Mouse (Mus musculus) forebrain, embryonic 13.5 days (tissue): Measurements from ENCODE around the gene Efr3b. TPM values are rescaled to one million over a fixed set of nuclear protein-coding genes. Genes with fewer than 3 reads are reported as not detected.
"Not testable (repeated sequence)": the region's sequence is repeated elsewhere in the genome, so short reads cannot be mapped to it uniquely, and the experiment has no call there.

ENCODE experiments used
- ATAC-seq: fragments of 200-750 bp; cut with Nextera tagmentation; 2 replicates; pipeline ENCODE4 v1.8.0; 2017
- H3K27ac ChIP-seq: fragments of 300-500 bp; sonication (generic); 2 replicates; pipeline ENCODE4 v1.5.1; 2015; ENCODE audit warnings: inconsistent platforms, mild to moderate bottlenecking, moderate library complexity
- H3K27me3 ChIP-seq: fragments of 300-500 bp; sonication (generic); 2 replicates; pipeline ENCODE4 v1.6.1; 2015; ENCODE audit warnings: mild to moderate bottlenecking, inconsistent platforms
- H3K36me3 ChIP-seq: fragments of 300-500 bp; sonication (generic); 2 replicates; pipeline ENCODE4 v1.6.1; 2015; ENCODE audit warnings: mild to moderate bottlenecking, inconsistent platforms; ENCODE audit not compliant: poor library complexity, severe bottlenecking
- H3K4me1 ChIP-seq: fragments of 300-500 bp; sonication (generic); 2 replicates; pipeline ENCODE4 v1.6.1; 2015; ENCODE audit warnings: inconsistent platforms
- H3K4me2 ChIP-seq: fragments of 300-500 bp; sonication (generic); 2 replicates; pipeline ENCODE4 v1.6.1; 2015; ENCODE audit warnings: inconsistent platforms, mild to moderate bottlenecking, moderate library complexity
- H3K4me3 ChIP-seq: fragments of 300-500 bp; sonication (generic); 2 replicates; pipeline ENCODE4 v1.5.1; 2015; ENCODE audit warnings: mild to moderate bottlenecking, inconsistent platforms
- H3K9ac ChIP-seq: fragments of 300-500 bp; sonication (generic); 2 replicates; pipeline ENCODE4 v1.6.1; 2015; ENCODE audit warnings: mild to moderate bottlenecking, inconsistent platforms
- H3K9me3 ChIP-seq: fragments of 300-500 bp; sonication (generic); replicated peaks from 2 replicates; pipeline ENCODE4 v1.6.1; 2016; ENCODE audit warnings: inconsistent platforms
- WGBS: fragments of 180-500 bp; shearing (Covaris S2); methylation state at CpG from one replicate; pipeline ENCODE4 v1.1.7; 2015; 5-methylcytosine and 5-hydroxymethylcytosine counted together
- polyA plus RNA-seq: library from polyadenylated mRNA; unstranded; fragments of >200 nt; fragmentation: Nextera tagmentation; extraction: Ambion mirVana; gene quantifications from 2 replicates; pipeline ENCODE4 v1.2.1, GENCODE M21; 2015

Efr3b gene
- polyA plus RNA-seq, 1 experiment from 2014 or later, result 20.7 TPM

- H3K9me3 ChIP-seq, result no peaks in the 10 kb centered on the region
- no peak overlapping the region for H3K9ac ChIP-seq
- H3K27me3 ChIP-seq, result no peaks in the 10 kb centered on the region
- H3K27ac ChIP-seq, result no peak overlapping the region
- no peak overlapping the region for H3K4me3 ChIP-seq
- WGBS, result 82% methylated on average over 7 of the region's 7 CpGs
- no peak for ATAC-seq
- no peaks in the 10 kb centered on the region for H3K36me3 ChIP-seq
- no peak overlapping the region for H3K4me2 ChIP-seq
- peaks cover 21% of the 10 kb centered on the region for H3K4me1 ChIP-seq
Observed at GRCm38 (mm10) chr12:4006079-4006478, 32.6 kb downstream of the Efr3b start.

DNA sequence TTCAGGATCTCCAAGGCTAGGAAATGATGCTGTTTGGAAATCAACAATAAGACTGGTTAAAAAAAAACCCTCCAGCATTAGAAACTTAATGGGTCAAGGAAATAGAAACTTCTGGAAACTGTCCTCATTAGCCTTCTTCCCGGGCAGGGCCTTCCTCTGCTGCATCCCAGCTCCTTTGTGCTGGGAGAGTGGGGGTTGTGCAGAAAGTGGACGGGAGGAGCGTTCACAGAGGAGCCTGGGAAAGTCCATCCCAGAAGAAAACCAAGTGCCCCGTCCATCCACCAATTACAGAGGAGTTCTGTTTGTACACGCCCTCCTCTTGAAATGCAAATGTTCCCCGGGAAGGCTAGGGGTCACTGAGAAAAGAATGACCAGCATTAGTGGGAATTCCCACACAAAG lies 34.1 kb downstream of the Efr3b start:
- Histone ChIP-seq H3K4me3 (no peak overlapping the region), H3K4me2 (no peak overlapping the region), H3K9ac (no peak overlapping the region), H3K9me3 (no peaks in the 10 kb centered on the region), H3K27ac (no peak overlapping the region), H3K27me3 (no peaks in the 10 kb centered on the region), H3K36me3 (peaks cover 4% of the 10 kb centered on the region; the same call in 1 of the 2 replicates), H3K4me1 (peaks cover 21% of the 10 kb centered on the region)
- WGBS, result 6% methylated on average over 6 of the region's 6 CpGs
- no peak for ATAC-seq

- H3K4me3 ChIP-seq, result no peak overlapping the region
- H3K4me2 ChIP-seq, result no peak overlapping the region
- no peak overlapping the region for H3K27ac ChIP-seq
Observed at GRCm38 (mm10) chr12:4000406-4000805, 38.3 kb downstream of the Efr3b start.

DNA sequence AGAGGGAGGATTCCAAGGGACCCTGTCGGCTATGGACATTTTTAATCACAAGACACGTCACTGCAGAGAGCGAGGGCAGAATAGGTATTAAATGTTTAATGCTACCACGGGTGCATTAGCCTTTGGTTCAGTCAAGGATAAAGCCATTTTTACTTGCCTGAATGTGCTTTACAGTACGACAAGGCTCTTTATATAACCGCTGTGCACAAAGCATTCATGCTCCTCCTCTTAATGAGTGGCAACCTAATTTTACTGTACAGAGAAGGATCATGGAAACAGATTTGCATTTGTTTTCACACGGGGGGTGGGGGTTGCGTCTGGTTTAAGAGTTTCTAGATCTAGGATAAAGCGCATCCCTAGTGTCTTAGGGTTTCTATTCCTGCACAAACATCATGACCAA lies 42.0 kb downstream of the Efr3b start:
- H3K9me3 ChIP-seq, result no peaks in the 10 kb centered on the region
- H3K36me3 ChIP-seq, result peaks cover 23% of the 10 kb centered on the region
- no peak overlapping the region for H3K4me3 ChIP-seq
- no peak overlapping the region for H3K9ac ChIP-seq
- no peaks in the 10 kb centered on the region for H3K27me3 ChIP-seq
- WGBS, result 71% methylated on average over 9 of the region's 9 CpGs
- ATAC-seq, result no peak
- H3K4me2 ChIP-seq, result no peak overlapping the region
- no peaks in the 10 kb centered on the region for H3K4me1 ChIP-seq
- H3K27ac ChIP-seq, result no peak overlapping the region

More at GRCm38 (mm10) chr12:4000406-4000805, 38.3 kb downstream of the Efr3b start:
- Histone ChIP-seq H3K9me3 (no peaks in the 10 kb centered on the region), H3K4me1 (peaks cover 4% of the 10 kb centered on the region; the same call in 1 of the 2 replicates), H3K36me3 (peaks cover 14% of the 10 kb centered on the region), H3K9ac (no peak overlapping the region), H3K27me3 (no peaks in the 10 kb centered on the region)
- 88% methylated on average over 5 of the region's 5 CpGs for WGBS
- no peak for ATAC-seq

GRCm38 (mm10) chr12:3991047-3991446 lies 47.7 kb downstream of the Efr3b start:
- H3K4me3 ChIP-seq, result no peak overlapping the region
- peaks cover 5% of the 10 kb centered on the region; the same call in 1 of the 2 replicates for H3K4me1 ChIP-seq
- no peaks in the 10 kb centered on the region for H3K27me3 ChIP-seq
- no peak overlapping the region for H3K9ac ChIP-seq
- H3K27ac ChIP-seq, result no peak overlapping the region
- WGBS, result 83% methylated on average over 3 of the region's 3 CpGs
- H3K9me3 ChIP-seq, result no peaks in the 10 kb centered on the region
- H3K36me3 ChIP-seq, result 0 out of 2 replicates have a peak, but pooled peaks cover 9% of the 10 kb centered on the region
- H3K4me2 ChIP-seq, result no peak overlapping the region
- ATAC-seq, result no peak

GRCm38 (mm10) chr12:3989943-3990342 lies 48.8 kb downstream of the Efr3b start:
- Histone ChIP-seq H3K4me3 (no peak overlapping the region), H3K27ac (no peak overlapping the region; the same call in 1 of the 2 replicates), H3K4me1 (peaks cover 5% of the 10 kb centered on the region; the same call in 1 of the 2 replicates), H3K27me3 (no peaks in the 10 kb centered on the region), H3K9me3 (no peaks in the 10 kb centered on the region), H3K9ac (no peak overlapping the region), H3K36me3 (peaks cover 8% of the 10 kb centered on the region; the same call in 1 of the 2 replicates), H3K4me2 (no peak overlapping the region)
- ATAC-seq, result no peak
- WGBS, result 48% methylated on average over 2 of the region's 2 CpGs

DNA sequence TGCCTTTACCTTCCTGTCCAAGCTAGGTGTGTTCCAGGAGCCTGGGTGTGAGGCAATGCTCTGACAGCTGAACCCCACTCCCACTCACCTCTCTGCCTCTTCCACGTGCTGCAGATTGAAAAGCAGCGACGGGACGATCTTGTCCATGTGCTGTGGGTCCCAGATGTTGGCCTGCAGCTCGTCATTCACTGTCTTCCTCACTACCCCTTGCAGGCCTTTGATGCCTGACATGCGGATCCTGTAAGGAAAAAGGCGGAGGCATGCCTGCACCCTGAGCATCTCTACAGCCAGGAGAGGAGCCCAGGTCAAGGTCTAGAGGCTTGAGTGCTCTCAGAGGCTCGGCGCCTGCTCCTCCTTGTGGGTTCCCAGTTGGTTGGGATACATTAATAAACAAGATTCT lies 54.3 kb downstream of the Efr3b start:
- ATAC-seq, result no peak
- WGBS, result 87% methylated on average over 9 of the region's 9 CpGs

DNA sequence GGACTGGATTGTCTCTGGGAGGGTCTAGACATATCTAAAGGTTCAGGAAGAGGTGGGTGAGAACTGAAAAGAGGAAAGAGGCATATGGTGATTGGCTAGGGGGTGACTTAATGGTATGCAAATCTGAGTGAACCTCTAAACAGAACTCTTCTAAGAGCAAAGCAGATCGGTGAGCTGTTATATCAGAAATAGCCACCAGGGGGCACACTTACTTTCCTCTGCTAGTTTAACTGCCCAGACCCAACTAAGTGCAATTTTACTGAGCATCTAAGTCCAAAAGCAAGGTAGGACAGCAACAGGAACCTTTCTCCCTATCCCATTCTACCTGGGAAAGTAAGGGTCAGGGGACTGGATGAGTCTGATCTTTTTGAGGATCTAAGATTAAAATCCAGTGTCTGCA lies 55.0 kb downstream of the Efr3b start:
- H3K9ac ChIP-seq, result no peak overlapping the region
- no peaks in the 10 kb centered on the region for H3K9me3 ChIP-seq
- no peaks in the 10 kb centered on the region for H3K27me3 ChIP-seq
- H3K36me3 ChIP-seq, result peaks cover 22% of the 10 kb centered on the region
- no peak overlapping the region for H3K4me2 ChIP-seq
- WGBS, result 3% methylated on average over 1 of the region's 1 CpGs
- H3K27ac ChIP-seq, result no peak overlapping the region
- H3K4me1 ChIP-seq, result peaks cover 18% of the 10 kb centered on the region
- no peak overlapping the region for H3K4me3 ChIP-seq
- ATAC-seq, result no peak

More for the DNA sequence above, 54.3 kb downstream of the Efr3b start:
- Histone ChIP-seq H3K27me3 (no peaks in the 10 kb centered on the region), H3K4me2 (no peak overlapping the region), H3K4me3 (no peak overlapping the region), H3K4me1 (peaks cover 18% of the 10 kb centered on the region), H3K9me3 (no peaks in the 10 kb centered on the region), H3K9ac (no peak overlapping the region), H3K36me3 (peaks cover 17% of the 10 kb centered on the region), H3K27ac (no peak overlapping the region)

GRCm38 (mm10) chr12:3982257-3982656 lies 56.5 kb downstream of the Efr3b start:
- WGBS, result 24% methylated on average over 6 of the region's 6 CpGs
- peak overlapping the region; percentile 42 for H3K4me3 ChIP-seq
- peak overlapping the region; percentile 64 for H3K9ac ChIP-seq
- ATAC-seq, result no peak
- H3K27me3 ChIP-seq, result no peaks in the 10 kb centered on the region
- peaks cover 37% of the 10 kb centered on the region for H3K36me3 ChIP-seq
- H3K4me2 ChIP-seq, result peak overlapping the region; percentile 82
- no peaks in the 10 kb centered on the region for H3K9me3 ChIP-seq
- no peak overlapping the region; the same call in 1 of the 2 replicates for H3K27ac ChIP-seq
- peaks cover 18% of the 10 kb centered on the region for H3K4me1 ChIP-seq

DNA sequence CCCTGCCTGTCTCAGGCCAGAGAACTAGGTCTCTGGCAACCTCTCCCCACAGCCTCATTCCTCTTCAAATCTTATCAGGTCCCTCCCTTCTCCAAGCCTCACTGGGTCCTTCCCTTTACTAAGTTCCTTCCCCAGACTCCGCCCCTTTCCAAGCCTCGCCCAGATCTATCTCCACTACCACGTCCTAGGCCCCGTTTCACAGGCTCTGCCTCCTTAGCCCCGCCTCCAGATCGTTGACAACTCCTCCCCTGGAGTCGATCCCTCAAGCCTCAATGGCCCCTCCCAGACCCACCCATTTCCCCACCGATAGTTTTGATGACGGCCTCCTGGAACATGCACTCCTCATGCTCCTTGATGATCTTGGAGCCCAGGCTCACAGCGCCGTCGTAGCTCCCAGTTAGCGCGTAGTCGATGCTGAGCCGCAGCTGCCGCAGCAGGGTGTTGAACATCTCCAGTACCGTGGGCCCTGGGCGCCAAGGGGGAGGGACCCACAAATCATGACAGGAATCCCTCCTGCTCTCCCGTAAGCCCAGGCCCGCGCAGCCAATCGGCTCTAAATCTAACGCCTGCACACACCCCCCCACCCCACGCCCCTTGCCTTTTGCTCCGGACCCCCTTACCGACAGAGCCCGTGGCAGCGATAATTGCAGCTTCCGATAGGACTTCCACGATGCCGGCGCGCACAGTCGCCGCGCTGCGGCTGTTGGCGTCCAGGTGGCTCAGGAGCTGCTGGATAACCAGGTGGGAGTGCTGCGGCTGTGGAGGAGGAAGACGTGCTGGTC lies 57.2 kb downstream of the Efr3b start:
- Histone ChIP-seq H3K36me3 (peaks cover 44% of the 10 kb centered on the region), H3K4me2 (peak overlapping the region; percentile 82), H3K27me3 (no peaks in the 10 kb centered on the region), H3K4me1 (peaks cover 18% of the 10 kb centered on the region), H3K27ac (peak overlapping the region; percentile 3; the same call in 1 of the 2 replicates), H3K4me3 (peak overlapping the region; percentile 42), H3K9ac (peak overlapping the region; percentile 64), H3K9me3 (no peaks in the 10 kb centered on the region)
- under 1% methylated on average over 41 of the region's 41 CpGs for WGBS
- peak; percentile 89 for ATAC-seq

- Histone ChIP-seq H3K9ac (no peak overlapping the region), H3K9me3 (no peaks in the 10 kb centered on the region), H3K27ac (peak overlapping the region; percentile 3; the same call in 1 of the 2 replicates), H3K27me3 (no peaks in the 10 kb centered on the region), H3K4me2 (peak overlapping the region; percentile 82), H3K4me3 (peak overlapping the region; percentile 42), H3K36me3 (peaks cover 49% of the 10 kb centered on the region), H3K4me1 (peaks cover 18% of the 10 kb centered on the region)
- 0 out of 2 replicates have a peak, but pooled peaks have one; percentile 0 for ATAC-seq
- WGBS, result 67% methylated on average over 1 of the region's 1 CpGs
Observed at GRCm38 (mm10) chr12:3980991-3981349, 57.7 kb downstream of the Efr3b start.

DNA sequence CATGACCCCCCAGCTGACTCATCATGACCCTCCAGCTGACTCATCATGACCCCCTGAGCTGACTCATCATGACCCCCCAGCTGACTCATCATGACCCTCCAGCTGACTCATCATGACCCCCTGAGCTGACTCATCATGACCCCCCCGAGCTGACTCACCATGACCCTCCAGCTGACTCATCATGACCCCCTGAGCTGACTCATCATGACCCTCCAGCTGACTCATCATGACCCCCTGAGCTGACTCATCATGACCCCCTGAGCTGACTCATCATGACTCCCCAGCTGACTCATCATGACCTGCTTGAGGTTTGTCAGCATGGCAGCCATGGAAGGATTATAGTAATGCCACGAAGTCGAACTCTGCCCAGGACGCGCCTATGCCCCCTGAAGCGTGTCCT lies 65.5 kb downstream of the Efr3b start:
- not testable (repeated sequence) for H3K9me3 ChIP-seq, H3K4me1 ChIP-seq, H3K4me3 ChIP-seq, ATAC-seq, H3K27me3 ChIP-seq, H3K27ac ChIP-seq, H3K9ac ChIP-seq, H3K4me2 ChIP-seq
- peaks cover 88% of the 10 kb centered on the region for H3K36me3 ChIP-seq
- WGBS, result 97% methylated on average over 6 of the region's 6 CpGs
